Mouse (Mus musculus) urinary bladder, postnatal 0 days (tissue): ENCODE measurements around the gene Mrps25. TPM values are rescaled to one million over a fixed set of nuclear protein-coding genes. Genes with fewer than 3 reads are reported as not detected.

Source experiments
- polyA plus RNA-seq: library from polyadenylated mRNA; unstranded; fragments of >200 nt; fragmentation: Nextera tagmentation; extraction: Ambion mirVana; gene quantifications from 2 replicates; pipeline ENCODE4 v1.2.1, GENCODE M21; 2015

The Mrps25 gene
- polyA plus RNA-seq: 37.0 and 37.8 TPM in 2 replicates

DNA sequence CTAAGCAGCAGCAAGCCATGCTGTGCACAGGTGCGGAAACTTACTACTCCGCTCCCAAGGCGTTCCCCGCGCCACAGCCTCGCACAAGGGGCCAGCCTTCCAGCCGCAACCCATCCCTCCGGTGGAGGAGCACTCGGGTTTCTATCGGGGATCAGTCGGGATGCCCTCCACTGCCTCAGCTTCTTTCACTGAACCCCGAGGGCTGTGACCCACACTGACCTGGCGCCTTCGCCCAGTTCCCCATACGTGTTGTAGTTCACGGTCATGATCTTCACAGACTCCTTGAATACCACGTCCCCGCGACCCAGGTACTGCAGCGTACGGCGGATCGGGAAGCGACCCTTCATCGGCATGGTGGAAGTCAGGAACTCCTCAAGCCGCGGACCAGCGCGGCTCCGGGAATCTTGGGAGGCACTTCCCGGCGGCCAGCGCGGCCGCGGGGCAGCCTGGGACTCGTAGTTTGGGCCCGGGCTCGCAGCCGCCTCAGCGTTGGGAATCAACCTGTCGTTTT lies at the start of gene Mrps25:
Gene Mrps25, minus strand, starts transcription at position 413 of the 511 bp plus-strand sequence.

DNA sequence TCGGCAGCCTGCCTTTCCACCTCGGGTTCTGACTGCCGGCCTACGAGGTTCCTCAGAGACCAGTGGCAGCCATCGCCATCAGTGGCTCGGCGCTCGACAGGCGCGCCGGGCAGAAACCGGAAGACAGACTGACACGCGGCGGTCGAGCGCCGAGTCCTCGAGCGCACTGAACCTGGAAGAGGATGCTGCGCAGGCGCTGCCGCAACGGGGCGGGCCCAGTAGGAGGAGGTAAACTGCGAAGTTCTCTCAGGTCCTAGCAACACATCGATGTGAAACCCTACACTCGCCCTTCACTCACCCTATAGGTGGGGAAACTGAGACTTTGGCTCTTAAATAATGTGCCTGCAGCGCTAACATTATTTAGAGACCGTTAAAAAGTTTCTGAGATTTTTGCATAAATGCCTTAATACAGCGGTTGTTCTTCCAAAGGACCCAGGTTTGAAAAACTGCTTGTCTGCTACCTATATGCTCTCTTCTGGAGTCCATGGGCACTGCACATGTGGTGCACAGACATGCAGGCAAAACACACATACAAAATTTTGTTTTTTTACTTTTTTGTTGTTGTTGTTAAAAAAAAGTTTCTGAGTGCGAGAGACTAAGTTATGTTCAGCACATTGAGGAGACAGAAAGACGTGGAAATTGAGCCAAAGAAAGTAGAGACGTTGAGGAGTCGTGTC lies 31.1 kb upstream of the Mrps25 start, which contains the start of gene Rbsn:
Gene Rbsn, minus strand, starts transcription at position 153 of the 677 bp plus-strand sequence.

Other genes with a start within 250 kb of the Mrps25 start
- 4.6 TPM in 2 replicates for gene Fgd5, start 205.2 kb downstream of the Mrps25 start, polyA plus RNA-seq
- 9.5 TPM in 2 replicates for gene Nr2c2, start 92.6 kb downstream of the Mrps25 start, polyA plus RNA-seq
- 15.6 and 19.2 TPM in 2 replicates for gene Rbsn, start 30.9 kb upstream of the Mrps25 start, polyA plus RNA-seq
- gene Trh, start 60.6 kb upstream of the Mrps25 start, polyA plus RNA-seq: 1.4 and 4.4 TPM in 2 replicates